Mouse (Mus musculus) retina, embryonic 14.5 days (tissue): ENCODE results near the gene Gcnt7.

Source experiments
- DNase-seq: peaks from one replicate; pipeline ENCODE4 v3.0.0-alpha.2; 2015; ENCODE audit warnings: low spot score

The Gcnt7 gene

GRCm38 (mm10) chr2:172458496-172458895 is at the start of gene Gcnt7:
TSS of gene Gcnt7 (minus strand) at chr2:172458596.
- DNase-seq: no peak

DNA sequence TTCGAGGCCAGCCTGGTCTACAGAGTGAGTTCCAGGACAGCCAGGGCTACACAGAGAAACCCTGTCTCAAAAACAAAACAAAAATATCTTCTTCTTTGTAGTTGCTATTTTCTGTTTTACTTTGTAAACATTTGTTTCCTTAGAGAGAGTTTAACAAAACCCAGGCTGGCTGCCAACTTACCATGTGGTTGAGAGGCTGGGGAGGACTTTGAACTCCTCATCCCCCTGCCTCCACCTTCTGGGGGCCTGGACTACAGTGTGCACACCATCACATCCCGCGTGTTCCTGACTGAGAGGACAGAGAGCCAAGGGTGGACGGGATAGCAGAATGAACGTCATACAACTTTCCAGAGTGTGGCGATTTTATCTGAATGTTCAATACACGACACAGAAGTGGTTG is 47.7 kb upstream of the Gcnt7 start:
- no peak for DNase-seq

DNA sequence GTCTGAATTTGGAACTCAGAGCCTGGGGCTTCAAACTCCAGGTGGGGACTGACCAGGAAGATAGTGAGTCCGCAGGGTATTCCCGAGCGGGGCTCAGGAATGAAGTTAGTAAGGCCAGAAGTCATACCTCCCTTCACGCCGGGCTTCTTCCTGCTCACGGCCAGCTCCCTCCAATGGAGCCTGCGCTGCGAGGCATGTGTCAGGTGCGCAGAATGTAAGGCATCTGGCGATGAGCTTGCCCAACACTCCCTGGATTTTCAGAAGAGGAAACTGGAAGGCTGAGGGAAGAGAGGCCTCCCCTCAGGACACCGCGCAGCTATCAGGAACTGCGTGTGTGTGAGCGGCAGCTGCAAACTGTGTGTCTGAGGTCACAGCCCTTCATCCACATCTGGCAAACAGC is 43.8 kb upstream of the Gcnt7 start:
- no peak for DNase-seq

- DNase-seq: peak; percentile 77
These were observed 42.9 kb upstream of the Gcnt7 start for GRCm38 (mm10) chr2:172501341-172501740.

GRCm38 (mm10) chr2:172500752-172501316 is 42.4 kb upstream of the Gcnt7 start:
- DNase-seq: no peak

GRCm38 (mm10) chr2:172498823-172499222 is 40.4 kb upstream of the Gcnt7 start:
- DNase-seq: no peak

- no peak for DNase-seq
These were observed 38.4 kb upstream of the Gcnt7 start for GRCm38 (mm10) chr2:172496736-172497345.

GRCm38 (mm10) chr2:172484696-172485370 is 26.4 kb upstream of the Gcnt7 start:
- DNase-seq: no peak

- DNase-seq: no peak
These were observed 25.5 kb upstream of the Gcnt7 start for GRCm38 (mm10) chr2:172483766-172484413.

- no peak for DNase-seq
These were observed 23.4 kb upstream of the Gcnt7 start for GRCm38 (mm10) chr2:172481654-172482385.

- DNase-seq: no peak
These were observed 21.9 kb upstream of the Gcnt7 start for GRCm38 (mm10) chr2:172480296-172480695.

- peak; percentile 87 for DNase-seq
These were observed 19.5 kb upstream of the Gcnt7 start for GRCm38 (mm10) chr2:172477860-172478259.

GRCm38 (mm10) chr2:172477350-172477749 is 19.0 kb upstream of the Gcnt7 start:
- DNase-seq: no peak

GRCm38 (mm10) chr2:172476707-172477260 is 18.4 kb upstream of the Gcnt7 start:
- no peak for DNase-seq

DNA sequence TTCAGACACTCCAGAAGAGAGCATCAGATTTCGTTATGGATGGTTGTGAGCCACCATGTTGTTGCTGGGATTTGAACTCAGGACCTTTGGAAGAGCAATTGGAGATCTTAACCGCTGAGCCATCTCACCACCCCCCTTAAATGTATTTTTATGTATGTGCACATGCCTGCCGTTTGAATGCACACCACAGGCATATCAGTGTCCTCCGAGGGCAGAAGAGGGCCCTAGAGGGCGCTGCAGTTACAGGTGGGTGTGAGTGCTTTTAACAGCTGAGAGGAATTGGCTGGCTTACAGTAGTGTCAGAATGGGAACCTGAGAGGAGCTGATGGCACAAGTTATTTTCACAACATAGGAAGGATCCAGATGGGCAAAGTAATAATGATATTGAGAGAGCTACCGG is 16.6 kb upstream of the Gcnt7 start:
- DNase-seq: peak; percentile 26

DNA sequence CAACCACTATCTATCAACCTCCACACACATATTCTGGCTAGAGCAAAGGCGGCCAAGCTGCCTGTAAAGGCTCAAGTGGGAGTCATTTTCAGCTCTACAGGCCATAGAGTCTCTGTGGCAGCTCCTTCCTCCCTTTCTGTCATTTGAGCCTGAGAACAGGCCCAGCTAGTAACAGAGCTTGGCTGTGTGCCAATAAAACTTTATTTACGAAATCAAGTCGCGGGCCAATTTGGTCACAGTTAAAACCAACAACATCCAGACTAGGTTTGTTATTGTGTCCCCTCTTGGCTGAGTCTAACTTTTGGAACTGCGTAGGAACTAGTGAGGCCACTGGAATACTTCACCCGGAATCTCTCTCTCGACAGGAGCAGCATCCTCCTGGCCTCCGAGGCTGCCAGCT is 15.2 kb upstream of the Gcnt7 start:
- no peak for DNase-seq

- DNase-seq: no peak
These were observed 13.9 kb upstream of the Gcnt7 start, which contains the start of gene Fam209 for GRCm38 (mm10) chr2:172472318-172472717. TSS of gene Fam209 (plus strand) at chr2:172472520.

DNA sequence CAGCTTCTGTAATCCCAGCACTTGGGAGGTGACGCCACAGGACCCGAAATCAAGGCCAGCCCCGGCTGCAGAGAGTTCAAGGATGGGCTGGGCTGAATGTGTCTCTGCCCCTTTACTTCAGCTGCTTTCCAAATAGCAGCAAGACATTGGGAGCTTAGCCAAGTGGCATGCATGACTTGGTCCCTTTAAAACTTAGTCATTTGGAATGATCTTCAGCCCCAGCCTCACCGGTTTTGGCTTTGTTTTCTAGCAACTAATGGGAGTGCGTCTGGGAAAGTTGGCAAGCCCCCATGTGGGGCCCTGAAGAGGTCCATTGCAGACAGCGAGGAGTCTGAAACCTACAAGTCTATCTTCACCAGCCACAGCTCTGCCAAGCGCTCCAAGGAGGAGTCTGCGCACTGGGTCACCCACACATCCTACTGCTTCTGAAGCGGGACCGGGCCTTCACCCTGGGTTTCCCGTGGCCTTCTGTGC is 10.0 kb upstream of the Gcnt7 start:
- peak; percentile 66 for DNase-seq

DNA sequence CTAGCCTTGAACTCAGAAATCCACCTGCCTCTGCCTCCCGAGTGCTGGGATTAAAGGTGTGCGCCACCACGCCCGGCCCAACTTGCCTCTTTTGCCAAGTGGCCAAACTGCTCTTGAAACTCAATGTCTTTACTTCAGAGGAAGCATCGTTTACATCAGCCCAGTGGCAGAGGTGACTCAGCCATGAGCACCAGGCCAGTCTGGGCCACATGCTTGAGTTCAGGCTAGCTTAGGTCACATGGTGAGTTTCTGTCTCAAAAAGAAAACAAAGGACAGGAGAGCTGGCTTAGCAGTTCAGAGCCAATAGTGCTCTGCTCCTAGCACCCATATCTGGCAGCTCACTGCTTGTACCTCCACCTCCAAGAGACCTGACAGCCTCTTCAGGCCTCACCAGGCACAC is 8.8 kb upstream of the Gcnt7 start:
- DNase-seq: no peak

DNA sequence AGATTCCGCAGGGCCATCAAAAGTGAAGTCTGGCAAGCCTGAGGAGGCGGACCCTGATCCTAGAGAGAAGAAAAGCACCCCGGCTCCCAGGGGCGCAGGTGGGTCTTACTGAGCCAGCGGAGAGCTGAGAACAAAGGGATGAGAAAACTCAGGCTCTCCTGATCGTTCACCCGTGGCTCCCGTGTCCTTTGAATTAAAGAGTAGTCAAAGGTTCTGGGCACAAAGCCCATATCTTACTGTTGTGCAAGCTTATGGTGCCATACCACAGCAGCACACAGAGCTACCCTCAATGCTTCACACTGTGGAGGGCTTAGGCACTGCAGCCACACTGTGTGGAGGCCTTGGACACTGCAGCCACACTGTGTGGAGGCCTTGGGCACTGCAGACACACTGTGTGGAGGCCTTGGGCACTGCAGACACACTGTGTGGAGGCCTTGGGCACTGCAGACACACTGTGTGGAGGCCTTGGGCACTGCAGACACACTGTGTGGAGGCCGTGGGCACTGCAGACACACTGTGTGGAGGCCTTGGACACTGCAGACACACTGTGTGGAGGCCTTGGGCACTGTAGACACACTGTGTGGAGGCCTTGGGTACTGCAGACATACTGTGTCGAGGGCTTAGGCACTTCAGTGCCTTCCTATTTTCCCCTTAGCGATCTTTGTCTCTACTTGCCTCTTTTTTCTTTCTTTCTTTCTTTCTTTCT is 8.2 kb upstream of the Gcnt7 start:
- DNase-seq: no peak

DNA sequence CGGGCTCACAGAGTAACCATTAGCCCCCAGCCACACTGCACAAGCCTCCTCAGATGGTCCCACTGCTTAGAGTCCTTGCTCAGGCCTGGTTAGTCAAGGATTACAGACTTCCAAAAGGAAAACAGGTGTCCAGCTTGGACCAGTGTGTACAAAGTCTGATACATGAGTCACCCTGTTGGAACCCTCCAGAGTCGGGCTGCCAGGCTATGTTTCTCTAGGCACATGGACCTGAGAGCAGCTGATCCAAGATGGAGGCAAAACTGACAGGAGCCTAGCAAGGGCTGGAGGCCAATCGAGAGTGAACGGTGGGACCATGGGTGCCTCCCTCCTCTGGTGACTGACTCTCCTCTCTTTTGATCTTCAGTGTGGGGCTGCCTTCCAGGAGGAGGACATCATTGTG is 4.4 kb upstream of the Gcnt7 start:
- no peak for DNase-seq
